Mouse (Mus musculus) lung, postnatal 0 days (tissue): ENCODE data around the gene Tunar. TPM values are rescaled to one million over a fixed set of nuclear protein-coding genes. Genes with fewer than 3 reads are reported as not detected.

Experiments used
- ATAC-seq: fragments of 200-750 bp; cut with Nextera tagmentation; 2 replicates; pipeline ENCODE4 v1.8.0; 2017; ENCODE audit warnings: moderate library complexity
- DNase-seq: peaks from one replicate; pipeline ENCODE4 v3.0.0-alpha.2; 2016; ENCODE audit warnings: low spot score
- H3K27ac ChIP-seq: fragments of 300-500 bp; sonication (generic); 2 replicates; pipeline ENCODE4 v1.5.1; 2014; ENCODE audit warnings: antibody characterized with exemption, mild to moderate bottlenecking, low read length, mixed read lengths
- H3K27me3 ChIP-seq: fragments of 300-500 bp; sonication (generic); replicated peaks from 2 replicates; pipeline ENCODE4 v1.6.1; 2014; ENCODE audit warnings: low read length, mixed read lengths; ENCODE audit not compliant: insufficient read depth
- H3K36me3 ChIP-seq: fragments of 300-500 bp; sonication (generic); 2 replicates; pipeline ENCODE4 v1.6.1; 2014; ENCODE audit warnings: low read length, mixed read lengths; ENCODE audit not compliant: insufficient read depth
- H3K4me1 ChIP-seq: fragments of 300-500 bp; sonication (generic); 2 replicates; pipeline ENCODE4 v1.6.1; 2014; ENCODE audit warnings: antibody characterized with exemption, low read depth, low read length, mixed read lengths; ENCODE audit not compliant: insufficient read depth
- H3K4me2 ChIP-seq: fragments of 300-500 bp; sonication (generic); replicated peaks from 2 replicates; pipeline ENCODE4 v1.6.1; 2014; ENCODE audit warnings: low read depth, mild to moderate bottlenecking, low read length, moderate library complexity, mixed read lengths
- H3K4me3 ChIP-seq: fragments of 300-500 bp; sonication (generic); 2 replicates; pipeline ENCODE4 v1.5.1; 2014; ENCODE audit warnings: low read depth, low read length
- H3K9ac ChIP-seq: fragments of 300-500 bp; sonication (generic); replicated peaks from 2 replicates; pipeline ENCODE4 v1.6.1; 2014; ENCODE audit warnings: low read depth, mild to moderate bottlenecking
- H3K9me3 ChIP-seq: fragments of 300-500 bp; sonication (generic); 2 replicates; pipeline ENCODE4 v1.6.1; 2016; ENCODE audit warnings: low read length, mixed read lengths
- CTCF ChIP-seq: IDR thresholded peaks from 2 replicates; pipeline ENCODE4 v1.5.1; 2016; ENCODE audit warnings: antibody characterized with exemption, mild to moderate bottlenecking
- EP300 ChIP-seq: IDR thresholded peaks from 2 replicates; pipeline ENCODE4 v1.6.1; 2016; ENCODE audit warnings: antibody characterized with exemption, mild to moderate bottlenecking, control low read depth
- WGBS: fragments of 180-500 bp; shearing (Covaris S2); extraction: QIAGEN DNeasy Blood & Tissue Kit; methylation state at CpG from one replicate; pipeline ENCODE4 v1.1.7; 2014; 5-methylcytosine and 5-hydroxymethylcytosine counted together
- polyA plus RNA-seq: library from polyadenylated mRNA; unstranded; fragments of >200 nt; fragmentation: Nextera tagmentation; extraction: Ambion mirVana; gene quantifications from 2 replicates; pipeline ENCODE4 v1.2.1, GENCODE M21; 2015

The Tunar gene
- polyA plus RNA-seq, 1 experiment from 2014 or later = not detected

DNA sequence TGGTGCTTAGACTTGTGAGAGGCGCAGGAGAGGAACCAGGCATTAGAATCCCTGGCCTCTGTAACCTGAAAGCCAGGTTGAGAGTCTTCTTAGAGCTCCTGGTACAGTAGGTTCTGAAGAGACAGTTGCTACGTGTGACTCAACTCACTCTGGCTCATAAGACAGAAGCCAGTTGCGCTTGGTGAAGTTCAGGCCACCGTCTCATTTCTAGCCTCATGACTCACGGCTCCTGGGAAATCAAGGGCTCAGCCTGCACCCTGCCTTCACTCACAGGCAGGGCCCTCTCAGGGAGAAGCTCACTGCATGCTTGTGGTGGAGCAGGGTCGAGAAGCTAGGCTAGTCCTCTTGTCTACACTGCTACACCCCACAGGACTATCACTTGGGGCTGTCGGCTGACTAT, 92.9 kb downstream of the Tunar start:
- WGBS = 60% methylated on average over 7 of the region's 7 CpGs
- DNase-seq (no peak), ATAC-seq (no peak)
- Histone ChIP-seq H3K4me1 (no peaks in the 10 kb centered on the region), H3K36me3 (no peaks in the 10 kb centered on the region), H3K27ac (no peak overlapping the region), H3K27me3 (no peaks in the 10 kb centered on the region), H3K9ac (no peak overlapping the region), H3K9me3 (no peaks in the 10 kb centered on the region), H3K4me2 (no peak overlapping the region), H3K4me3 (no peak overlapping the region)
- no peak for TF ChIP-seq EP300
- TF ChIP-seq CTCF = no peak

DNA sequence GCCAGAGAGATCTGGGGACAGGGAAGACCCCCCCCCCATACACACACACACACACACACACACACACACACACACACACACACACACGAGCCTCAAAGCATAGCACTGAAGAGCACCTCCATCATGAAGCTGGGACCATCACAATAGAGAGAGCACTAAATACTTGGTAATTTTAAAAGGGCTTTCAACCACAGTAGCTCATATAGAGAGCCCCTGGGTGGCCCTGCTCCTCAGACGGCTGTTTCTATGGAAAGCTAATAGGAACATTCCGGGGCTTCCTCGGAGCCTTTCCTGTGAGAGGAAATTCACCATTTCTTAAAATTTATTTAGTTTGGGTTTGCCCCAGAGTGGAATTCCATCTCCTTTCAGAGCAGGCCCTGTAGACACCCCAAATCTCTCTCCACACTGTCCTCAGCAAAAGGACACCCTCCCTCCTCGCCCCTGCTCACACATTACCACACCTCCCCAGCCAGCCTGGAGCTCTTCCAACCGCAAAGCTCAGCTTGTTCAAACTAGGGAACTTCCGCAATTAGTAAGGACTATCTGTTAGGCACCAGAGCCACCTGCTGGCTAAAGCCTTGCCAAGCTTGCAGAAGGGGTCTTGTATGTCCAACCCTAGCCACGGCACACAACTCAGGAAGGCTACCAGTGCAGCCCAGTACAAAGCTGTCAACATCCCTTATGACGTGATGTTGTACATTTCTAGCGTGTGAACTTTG, 93.5 kb downstream of the Tunar start:
- H3K27me3 ChIP-seq = no peaks in the 10 kb centered on the region
- H3K4me2 ChIP-seq = no peak overlapping the region
- no peaks in the 10 kb centered on the region for H3K4me1 ChIP-seq
- no peaks in the 10 kb centered on the region for H3K9me3 ChIP-seq
- TF ChIP-seq EP300 (no peak), CTCF (peak; percentile 80)
- H3K36me3 ChIP-seq = no peaks in the 10 kb centered on the region
- H3K27ac ChIP-seq = no peak overlapping the region
- ATAC-seq (peak; percentile 74), DNase-seq (peak; percentile 80)
- no peak overlapping the region for H3K9ac ChIP-seq
- WGBS = 12% methylated on average over 9 of the region's 10 CpGs
- H3K4me3 ChIP-seq = no peak overlapping the region

DNA sequence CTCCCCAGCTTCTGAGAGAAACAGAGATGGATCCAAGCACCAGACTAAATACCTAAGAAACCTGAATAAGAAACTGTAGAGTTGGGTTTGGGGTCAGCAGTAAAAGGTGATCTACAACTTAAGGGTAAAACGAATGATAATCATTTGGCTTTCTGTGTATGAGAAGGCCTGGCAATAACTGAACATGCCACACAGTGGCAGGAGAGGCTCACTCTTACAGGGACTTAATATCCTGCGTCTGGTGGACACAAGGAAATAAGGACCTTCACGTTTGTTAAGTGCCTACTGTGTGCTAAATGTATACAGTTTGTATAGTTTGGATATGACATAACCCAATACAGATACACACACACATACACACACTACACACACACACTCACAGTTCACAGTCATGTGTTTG, 98.2 kb downstream of the Tunar start:
- Histone ChIP-seq H3K27ac (no peak overlapping the region), H3K4me3 (no peak overlapping the region), H3K9me3 (no peaks in the 10 kb centered on the region), H3K4me2 (no peak overlapping the region), H3K27me3 (no peaks in the 10 kb centered on the region), H3K36me3 (no peaks in the 10 kb centered on the region), H3K4me1 (no peaks in the 10 kb centered on the region), H3K9ac (no peak overlapping the region)
- peak; percentile 22 for DNase-seq
- TF ChIP-seq EP300 (no peak), CTCF (peak; percentile 67)
- no peak for ATAC-seq
- 49% methylated on average over 3 of the region's 3 CpGs for WGBS

DNA sequence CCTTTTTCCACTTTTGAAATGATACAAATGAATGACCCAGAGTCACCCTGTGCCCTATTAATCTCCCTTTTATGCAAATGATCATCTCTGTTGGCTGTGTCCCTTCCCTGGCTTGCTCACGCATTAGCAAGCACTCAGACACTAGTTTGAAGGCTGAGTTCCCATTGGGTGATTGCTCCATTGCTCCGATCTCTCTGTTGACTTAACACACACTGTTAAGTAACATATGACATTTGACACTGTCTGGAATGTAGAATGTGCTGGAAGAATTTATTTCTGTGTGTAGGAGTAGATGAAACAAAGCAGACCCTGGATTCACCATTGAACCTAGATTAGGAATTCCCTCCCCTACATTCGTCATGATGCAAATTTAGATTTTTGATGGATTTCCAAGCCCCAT, 99.1 kb downstream of the Tunar start:
- Histone ChIP-seq H3K9me3 (no peaks in the 10 kb centered on the region), H3K36me3 (no peaks in the 10 kb centered on the region), H3K4me3 (no peak overlapping the region), H3K9ac (no peak overlapping the region), H3K4me1 (no peaks in the 10 kb centered on the region), H3K4me2 (no peak overlapping the region), H3K27ac (no peak overlapping the region), H3K27me3 (no peaks in the 10 kb centered on the region)
- 35% methylated on average over 3 of the region's 3 CpGs for WGBS
- ATAC-seq (peak; percentile 53), DNase-seq (peak; percentile 65)
- no peak for TF ChIP-seq EP300
- TF ChIP-seq CTCF = no peak

Other genes with a start within 250 kb of the Tunar start
- gene Tcl1b2, start 187.9 kb upstream of the Tunar start, polyA plus RNA-seq = not detected in 2 replicates
- not detected in 2 replicates for gene Tcl1b1, start 174.2 kb upstream of the Tunar start, polyA plus RNA-seq
- not detected in 2 replicates for gene Tcl1b5, start 157.5 kb upstream of the Tunar start, polyA plus RNA-seq
- not detected in 2 replicates for gene Tcl1b3, start 142.8 kb upstream of the Tunar start, polyA plus RNA-seq
- gene Tcl1b4, start 131.9 kb upstream of the Tunar start, polyA plus RNA-seq = not detected in 2 replicates
- not detected in 2 replicates for gene Tcl1, start 111.1 kb upstream of the Tunar start, polyA plus RNA-seq
- 0.54 and 0.67 TPM in 2 replicates for gene D430019H16Rik, start 120.0 kb downstream of the Tunar start, polyA plus RNA-seq
- gene Bdkrb2, start 229.4 kb downstream of the Tunar start, polyA plus RNA-seq = 2.1 and 2.5 TPM in 2 replicates